Mouse (Mus musculus) retina, adult 2 months (tissue): ENCODE measurements around the gene Zdhhc24.
"Not testable (repeated sequence)": the region's sequence is repeated elsewhere in the genome, so short reads cannot be mapped to it uniquely, and the experiment has no call there.

Experiments
- DNase-seq: peaks from one replicate; pipeline ENCODE4 v3.0.0-alpha.2; 2012; ENCODE audit warnings: low read depth, low spot score

Zdhhc24 gene

DNA sequence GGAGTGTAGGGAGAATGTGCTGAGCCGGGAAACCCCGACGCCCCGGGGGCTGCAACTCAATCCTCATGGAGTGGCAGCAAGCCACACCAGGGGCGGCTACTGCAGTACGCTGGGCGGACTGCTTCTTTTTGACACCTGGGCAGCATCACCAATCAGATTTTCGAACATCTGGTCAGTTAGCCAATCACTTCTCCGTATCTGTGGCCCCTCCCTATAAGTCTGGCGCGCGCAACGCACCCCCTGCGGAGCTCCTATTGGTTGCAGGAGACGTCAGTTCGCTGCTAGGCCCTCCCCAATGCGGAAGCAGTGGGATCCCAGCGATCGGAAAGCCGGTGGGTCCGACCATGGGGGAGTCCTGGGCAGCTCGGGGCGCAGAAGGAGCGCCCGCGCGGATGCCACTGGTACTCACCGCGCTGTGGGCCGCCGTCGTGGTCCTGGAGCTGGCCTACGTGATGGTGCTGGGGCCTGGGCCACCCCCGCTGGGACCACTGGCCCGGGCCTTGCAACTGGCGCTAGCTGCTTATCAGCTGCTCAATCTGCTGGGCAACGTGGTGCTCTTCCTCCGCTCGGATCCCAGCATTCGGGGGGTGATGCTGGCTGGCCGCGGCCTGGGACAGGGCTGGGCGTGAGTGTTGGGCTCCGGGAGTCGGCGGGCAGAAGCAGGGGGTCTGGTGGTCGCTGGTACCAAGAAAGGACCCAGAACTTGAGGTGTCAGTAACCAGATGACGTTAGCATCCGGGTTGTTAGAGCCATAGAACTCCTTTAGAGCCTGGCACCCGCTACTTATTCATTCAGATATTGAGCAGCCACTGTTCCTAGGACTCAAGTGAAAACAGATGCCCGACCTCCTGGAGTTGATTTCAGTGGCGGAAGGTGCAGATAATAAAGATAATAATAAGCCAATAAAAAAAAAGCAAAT lies at the start of gene Zdhhc24:
Gene Zdhhc24 (plus strand): TSS at position 264 of the 919 bp plus-strand sequence.
- DNase-seq: peak; percentile 86

DNA sequence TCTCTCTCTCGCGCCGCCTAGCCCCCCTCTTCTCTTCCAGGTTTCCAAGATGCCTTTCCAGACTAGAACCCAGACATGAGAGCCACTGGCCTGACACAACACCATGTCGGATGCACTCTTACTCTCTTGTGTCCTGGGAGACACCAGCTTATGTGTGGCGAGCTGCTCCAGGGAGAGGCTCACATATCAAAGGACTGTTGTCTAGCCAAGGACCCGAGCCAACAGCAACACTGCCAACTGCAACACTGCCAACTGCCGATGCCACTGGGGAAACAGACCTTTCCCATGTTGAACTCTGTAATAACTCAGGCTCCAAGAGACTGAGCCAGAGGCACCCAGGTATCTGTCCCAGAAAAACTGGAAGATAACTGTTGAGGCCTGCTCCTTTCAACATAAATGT lies 49.3 kb upstream of the Zdhhc24 start:
- no peak for DNase-seq

DNA sequence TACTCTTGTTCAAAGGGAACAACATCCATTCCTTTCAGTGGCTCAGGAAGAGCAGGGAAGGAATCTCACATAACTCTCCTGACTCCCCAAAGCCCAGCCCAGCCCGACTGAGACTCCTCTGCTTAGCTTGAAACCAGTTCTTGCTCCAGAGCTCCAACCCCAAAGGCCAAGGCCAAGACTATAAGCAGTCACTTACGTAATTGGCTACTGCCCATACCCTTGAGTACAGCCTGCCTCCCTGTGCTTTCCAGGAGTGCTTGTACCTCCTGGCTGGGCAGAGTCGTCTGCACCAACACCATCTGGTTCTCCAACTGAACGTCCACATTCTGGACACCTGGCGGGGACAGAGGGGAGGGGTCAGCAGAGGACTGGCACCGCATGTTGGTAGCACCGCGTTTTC lies 44.5 kb upstream of the Zdhhc24 start:
- DNase-seq: no peak

DNA sequence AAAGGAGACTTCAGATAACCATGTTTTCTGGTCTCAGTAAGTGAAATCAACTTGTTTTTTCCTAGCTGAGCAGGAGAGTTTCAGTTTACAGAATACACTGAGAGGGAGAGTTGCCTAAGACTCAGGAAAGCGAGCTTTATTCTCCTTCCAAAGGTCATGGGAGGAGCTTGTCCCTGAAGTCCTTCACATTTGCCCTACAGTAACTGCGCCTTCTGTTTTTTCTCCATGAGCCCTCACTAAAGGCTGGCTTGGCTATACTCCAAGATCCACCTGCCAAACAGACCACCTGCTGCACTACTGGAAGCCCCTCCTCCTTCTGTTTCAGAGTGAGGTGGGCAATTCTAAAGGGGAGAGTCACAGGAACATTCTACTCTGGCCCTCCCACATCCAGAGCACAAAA lies 42.4 kb upstream of the Zdhhc24 start:
- DNase-seq: no peak

DNA sequence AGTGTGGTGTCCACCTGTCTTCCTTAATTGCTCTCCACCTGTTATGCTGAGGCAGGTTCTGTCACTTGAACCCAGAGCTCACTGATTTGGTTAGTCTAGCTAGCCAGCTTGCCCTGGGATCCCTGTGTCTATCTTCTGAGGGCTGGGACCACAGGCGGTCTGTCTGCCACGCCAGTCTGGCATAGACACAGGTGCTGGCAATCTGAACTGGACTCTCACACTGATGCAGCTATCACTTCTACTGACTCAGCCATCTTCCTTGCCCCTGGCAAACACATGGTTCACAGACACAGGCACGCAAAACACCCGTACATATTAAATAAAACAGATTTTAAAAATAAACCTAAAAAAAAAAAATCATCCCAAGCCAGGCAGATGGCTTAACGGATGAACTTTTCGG lies 41.4 kb upstream of the Zdhhc24 start:
- DNase-seq: no peak

DNA sequence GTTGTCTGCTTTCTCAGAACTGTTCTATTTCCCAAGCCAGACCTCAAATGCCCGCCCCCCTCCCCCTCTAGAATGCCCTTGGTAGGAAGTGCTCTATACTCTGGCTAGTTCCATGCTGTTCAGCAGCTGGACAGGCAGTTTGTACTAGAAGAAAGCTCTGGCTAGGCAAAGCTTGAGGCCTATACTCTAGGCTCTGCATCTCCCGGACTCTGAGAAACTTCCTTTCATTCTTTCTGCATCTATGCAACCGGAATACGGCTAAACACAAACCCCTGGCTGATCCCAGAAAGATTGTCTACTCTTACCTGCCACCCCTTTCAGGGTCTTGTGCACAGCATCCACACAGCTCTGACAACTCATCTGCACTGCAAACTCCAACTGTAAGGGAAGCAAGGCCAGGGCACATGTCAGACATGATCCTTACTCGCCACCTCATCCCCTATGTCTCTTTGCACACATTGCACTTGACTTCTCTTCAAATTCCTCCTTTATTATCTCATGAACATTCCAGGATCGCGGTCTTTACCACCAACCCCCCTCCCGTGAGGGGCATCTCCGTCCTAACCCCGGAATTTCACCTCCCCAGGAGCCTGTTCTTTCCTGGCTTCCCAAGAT lies 39.8 kb upstream of the Zdhhc24 start:
- DNase-seq: no peak

DNA sequence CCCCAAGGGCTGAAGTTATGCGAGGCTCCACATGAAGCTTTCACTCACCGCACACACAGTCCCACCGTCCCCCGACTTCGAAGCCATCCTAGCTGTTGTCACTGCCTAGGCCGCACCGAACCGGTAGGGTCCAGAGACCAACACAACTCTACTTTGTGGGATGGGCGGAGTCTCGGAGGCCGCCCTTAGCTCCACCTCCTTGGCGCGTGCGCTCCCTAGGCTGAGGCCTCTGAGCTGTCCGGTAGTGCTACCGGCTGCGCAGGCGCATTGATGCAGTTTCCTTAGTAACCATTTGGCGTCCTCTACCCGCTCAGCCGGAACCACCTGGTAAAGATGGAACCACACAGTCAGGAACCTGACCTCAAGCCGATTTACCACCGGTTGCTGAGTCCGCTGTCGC lies 39.3 kb upstream of the Zdhhc24 start, which contains the start of the genes Ccs and Ccdc87:
Gene Ccs (minus strand): TSS at position 184 of the 400 bp plus-strand sequence.
Gene Ccdc87 (plus strand): TSS at position 218 of the 400 bp plus-strand sequence.
- peak; percentile 87 for DNase-seq

DNA sequence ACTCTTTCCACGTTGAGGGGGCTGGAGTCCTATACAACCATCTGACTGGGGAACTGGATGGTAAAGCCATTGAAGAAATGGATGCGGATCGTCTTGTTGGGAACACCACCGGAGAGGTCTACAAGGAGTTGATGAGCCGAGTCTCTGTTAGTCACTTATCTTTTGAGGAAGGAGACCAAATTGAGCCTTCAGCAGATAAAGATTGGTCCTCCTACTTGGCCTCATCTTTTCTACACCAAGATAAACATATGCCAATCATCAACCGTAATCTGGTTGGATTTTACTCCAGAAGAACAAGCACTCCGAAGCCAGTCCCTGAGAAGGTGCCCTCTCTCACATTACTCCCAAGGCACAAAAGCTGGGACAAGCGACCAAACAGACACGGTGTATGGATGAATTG lies 37.6 kb upstream of the Zdhhc24 start:
- no peak for DNase-seq

DNA sequence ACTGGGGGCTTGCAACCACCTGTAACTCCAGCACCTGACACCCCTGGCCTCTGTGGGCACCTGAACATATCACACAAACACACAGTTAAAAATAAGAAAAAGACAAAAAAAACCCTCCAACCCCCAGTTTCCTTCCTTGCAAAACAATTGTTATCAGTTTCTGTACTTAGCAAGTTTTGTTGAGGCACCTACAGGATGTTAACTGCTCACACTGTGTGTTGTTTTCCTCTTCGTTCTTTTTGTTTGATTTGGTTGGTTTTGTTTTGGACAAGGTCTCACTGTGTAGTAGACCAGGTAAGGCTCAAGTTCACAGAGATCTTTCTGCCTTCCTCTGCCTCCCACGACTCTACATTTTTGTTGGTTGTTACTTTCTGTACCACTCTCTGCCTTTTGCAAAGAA lies 35.9 kb upstream of the Zdhhc24 start:
- no peak for DNase-seq

DNA sequence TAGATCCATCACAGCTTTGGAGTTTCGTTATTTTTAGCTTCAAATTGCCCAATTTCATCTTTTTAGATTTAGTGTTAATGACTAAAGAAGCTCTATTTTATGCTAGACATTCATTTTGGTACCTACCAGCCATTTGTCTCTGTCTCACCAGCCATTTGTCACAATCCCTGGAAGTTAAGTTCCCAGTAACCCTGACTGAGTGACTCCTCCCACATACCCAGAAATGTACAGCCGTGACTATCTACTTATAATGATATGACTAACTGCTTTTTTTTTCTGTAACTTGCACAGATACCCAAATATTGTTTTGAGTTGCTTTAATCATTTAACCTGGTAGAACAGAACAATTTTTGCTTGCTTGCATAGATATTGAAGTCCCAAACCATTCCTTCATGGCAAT lies 32.6 kb upstream of the Zdhhc24 start:
- no peak for DNase-seq

DNA sequence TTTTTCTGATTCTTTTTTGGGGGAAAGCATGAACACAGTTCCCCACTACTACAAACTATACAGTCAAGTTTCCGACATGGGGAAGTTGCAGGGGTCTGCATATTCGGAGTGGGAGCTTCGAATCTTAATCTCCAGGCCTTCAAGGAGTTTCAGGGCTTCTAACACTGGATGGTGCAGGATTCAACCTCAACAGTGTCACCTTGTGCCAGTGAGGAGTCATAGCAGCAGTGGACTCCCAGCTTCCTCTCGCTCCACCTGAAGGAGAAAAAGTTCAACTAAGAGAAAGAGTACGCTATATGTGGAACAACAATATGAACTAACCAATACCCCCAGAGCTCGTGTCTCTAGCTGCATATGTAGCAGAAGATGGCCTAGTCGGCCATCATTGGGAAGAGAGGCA lies 31.0 kb upstream of the Zdhhc24 start:
- DNase-seq: no peak

DNA sequence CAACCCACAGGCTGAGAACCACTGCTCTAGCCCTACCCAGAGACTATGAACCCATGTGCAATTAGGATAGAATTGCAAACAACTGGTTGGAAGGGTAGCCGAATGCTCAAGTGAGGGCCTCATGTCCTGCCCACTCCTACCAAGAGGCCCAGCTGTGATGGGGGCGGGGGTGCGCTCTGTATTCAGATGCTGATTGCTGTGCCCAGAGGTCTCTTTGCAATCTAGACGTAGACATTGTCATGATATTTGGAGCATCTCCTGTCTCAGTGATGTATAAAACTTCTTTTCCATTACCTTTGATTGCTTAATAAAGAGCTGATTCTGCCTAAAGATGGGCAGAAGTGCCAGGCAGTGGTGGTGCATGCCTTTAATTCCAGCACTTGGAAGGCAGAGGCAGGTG lies 28.7 kb upstream of the Zdhhc24 start:
- DNase-seq: no peak

DNA sequence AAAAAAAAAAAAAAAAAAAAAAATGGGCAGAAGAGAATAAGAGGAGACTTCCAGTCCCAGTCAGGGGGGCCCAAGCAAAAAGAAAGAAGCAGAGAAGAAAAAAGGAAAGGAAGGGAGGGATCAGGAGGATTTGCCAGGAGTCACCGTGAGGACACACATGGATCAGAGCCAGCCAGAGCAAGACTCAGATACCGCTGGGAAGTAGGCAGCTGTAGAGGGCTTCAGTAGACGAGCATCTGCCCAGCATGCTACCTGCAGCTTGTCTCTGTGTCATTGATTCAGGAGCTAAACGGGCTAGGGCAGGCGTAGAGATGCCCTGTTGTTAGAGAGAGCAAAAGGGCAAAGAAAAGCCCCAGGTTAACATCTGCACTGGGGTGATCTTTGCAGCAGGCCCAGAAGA lies 28.2 kb upstream of the Zdhhc24 start:
- DNase-seq: no peak

DNA sequence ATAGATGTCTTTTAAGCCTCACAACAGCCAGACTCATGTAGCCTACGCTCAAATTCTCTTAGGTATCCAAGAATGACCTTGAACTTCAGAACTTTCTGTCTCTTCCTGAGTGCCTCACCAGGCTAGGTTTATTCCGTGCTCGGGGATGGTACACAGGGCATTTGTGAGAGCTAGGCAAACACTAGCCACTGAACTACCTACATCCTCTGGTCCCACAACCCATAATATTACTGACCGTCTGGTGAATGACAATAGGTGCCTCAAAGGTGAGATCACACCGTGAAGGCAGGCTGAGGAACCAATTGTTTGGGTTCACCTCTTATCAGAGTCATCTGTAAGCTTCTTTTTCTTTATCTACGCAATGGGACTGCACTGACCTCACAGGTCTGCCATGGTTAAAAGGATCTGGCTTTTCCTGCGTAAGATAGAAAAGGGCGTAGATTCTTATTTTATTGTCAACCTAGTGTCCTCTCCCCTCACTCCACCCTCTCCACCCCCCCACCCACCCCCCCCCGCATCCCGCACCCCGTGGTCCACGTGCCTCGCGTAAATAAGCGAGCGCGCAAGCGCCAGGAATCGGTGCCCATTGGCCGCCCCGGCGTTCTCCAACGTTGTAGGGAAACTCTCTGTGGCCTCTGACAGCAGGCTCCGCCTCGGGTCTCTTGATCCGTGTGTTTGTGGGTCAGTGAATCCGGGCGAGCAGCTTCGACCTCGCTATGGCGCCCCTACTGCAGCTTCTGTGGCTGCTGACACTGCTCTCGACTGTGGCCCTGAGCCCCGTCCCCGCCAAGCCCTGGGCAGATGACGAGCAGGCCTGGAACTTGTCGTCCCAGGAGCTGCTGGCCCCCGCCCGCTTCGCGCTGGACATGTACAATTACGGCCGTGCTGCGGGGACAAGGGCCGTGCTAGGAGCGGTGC lies 23.7 kb upstream of the Zdhhc24 start, which contains the start of gene Ctsf:
Gene Ctsf (plus strand): TSS at position 579 of the 918 bp plus-strand sequence.
- DNase-seq: peak; percentile 85

DNA sequence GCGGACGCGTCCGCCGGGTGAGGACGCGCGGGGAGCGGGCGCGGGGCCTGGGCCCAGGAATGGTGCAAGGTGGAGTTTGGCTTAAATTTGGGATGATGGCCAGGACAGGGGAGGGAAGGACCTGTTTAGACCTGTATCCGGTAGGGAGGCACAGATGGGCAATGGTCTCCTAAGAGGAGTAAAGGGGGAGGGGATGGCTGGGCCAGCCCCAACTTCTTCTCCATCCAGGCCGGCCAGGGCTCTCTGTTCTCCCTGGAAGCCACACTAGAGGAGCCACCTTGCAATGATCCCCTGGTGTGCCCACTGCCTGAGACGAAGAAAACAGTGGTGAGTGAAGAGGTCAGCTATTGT lies 23.0 kb upstream of the Zdhhc24 start:
- DNase-seq: no peak

DNA sequence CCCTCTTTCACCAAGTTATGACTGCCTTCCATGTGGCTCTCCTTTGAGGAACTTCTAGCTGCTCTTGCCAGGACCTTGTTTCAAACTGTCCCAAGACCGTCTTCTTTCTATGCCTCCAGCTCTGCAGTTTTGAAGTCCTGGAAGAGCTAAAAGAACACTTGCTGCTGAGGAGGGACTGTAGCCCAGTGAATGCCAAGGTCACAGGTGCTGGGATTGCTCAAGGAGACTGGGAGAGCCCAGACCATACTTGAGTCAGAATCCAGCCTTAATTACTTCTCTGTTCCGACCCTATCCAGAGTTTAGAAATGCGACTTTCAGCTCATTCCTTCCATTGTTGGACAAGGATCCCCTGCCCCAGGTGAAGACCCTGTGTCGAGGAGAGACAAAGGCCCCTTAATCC lies 22.5 kb upstream of the Zdhhc24 start:
- DNase-seq: no peak

DNA sequence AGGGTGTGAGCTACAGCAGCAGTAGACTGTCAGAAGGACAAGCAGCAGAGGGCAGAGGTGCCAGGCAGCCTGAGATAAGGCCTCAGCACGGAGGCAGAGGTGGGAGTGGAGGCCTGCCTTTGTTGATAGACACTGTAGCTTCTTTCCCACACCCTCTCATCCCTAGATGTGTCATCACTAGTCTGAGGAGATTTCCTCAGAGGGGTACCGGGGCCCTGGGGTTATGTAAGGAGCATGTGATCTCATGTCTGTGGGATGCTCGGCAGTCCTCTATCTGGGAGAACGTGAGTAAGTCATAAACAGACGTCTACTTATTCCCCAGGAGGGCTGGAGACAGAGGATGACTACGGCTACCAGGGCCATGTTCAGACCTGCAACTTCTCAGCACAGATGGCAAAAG lies 19.4 kb upstream of the Zdhhc24 start:
- DNase-seq: no peak

DNA sequence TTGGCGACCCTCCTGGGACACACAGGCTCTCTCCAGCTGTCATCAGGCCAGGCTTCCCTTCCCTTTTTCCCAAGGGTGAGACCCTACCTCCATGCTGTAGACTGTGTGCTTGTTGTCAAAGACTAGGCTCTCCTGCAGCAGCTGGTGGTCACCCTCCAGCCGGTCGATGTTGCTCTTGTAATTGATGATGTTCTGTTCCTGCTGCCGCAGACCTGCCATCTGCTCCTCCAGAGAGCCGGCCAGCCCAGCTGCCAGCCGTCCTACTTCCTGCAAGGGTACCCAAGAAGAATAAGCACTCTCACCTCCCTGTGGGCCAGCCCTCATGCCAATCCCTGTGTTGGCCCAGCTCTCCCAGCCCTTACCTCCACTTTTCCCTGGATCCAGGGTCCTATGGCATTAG lies 15.4 kb upstream of the Zdhhc24 start:
- DNase-seq: no peak

DNA sequence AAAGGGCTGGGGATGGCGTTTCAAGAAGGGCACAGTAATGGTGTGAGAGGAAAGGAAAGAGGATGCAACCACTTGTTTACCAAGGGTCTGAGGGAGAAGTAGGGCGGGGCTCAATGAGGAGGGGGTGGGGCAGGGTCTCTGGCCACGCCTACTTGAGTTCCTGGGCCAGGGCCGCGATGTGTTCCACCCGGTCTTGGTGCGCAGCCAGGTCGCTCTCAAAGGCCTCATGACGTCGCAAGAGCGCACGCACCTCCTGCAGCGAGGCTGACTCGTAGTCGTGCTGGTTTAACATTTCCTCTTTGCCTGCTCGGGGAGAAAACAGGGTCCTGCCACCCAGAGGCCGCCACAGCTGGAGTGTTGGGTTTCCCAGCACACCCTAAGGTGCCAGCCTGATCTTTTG lies 13.3 kb upstream of the Zdhhc24 start:
- no peak for DNase-seq

DNA sequence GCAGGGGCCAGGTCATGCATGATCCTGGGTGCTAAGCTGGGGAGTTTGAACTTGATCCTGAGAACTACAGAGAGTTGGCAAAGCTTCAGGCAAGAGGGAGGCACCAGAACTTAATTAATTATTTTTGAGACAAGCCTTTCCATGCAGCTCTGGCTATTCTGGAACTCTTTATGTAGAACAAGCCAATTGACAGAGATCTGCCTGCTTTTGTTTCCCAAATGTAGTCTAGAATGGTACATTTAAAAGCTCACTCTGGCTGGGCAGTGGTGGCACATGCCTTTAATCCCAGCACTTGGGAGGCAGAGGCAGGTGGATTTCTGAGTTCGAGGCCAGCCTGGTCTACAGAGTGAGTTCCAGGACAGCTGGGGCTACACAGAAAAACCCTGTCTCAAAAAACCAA lies 3.9 kb upstream of the Zdhhc24 start:
- DNase-seq: not testable (repeated sequence)

DNA sequence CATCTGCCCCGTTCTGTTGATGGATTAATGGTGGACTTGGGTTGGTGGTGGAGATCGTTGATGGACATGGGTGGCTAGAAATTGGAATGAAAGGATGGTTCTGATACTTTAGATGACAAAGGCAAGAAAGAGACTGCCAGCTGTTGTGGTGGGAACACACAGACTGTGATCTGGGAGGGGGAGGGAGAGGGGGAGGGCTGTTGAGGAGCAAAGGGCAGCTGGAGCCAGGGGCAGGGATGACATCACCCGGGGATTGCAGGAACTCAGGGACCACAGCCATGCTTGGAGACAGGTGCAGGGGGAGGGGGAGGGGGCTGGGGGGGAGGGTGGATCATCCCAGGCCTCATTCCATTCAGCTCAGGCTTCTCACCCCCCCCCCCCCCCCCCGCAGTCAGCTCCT lies 2.2 kb upstream of the Zdhhc24 start:
- no peak for DNase-seq

DNA sequence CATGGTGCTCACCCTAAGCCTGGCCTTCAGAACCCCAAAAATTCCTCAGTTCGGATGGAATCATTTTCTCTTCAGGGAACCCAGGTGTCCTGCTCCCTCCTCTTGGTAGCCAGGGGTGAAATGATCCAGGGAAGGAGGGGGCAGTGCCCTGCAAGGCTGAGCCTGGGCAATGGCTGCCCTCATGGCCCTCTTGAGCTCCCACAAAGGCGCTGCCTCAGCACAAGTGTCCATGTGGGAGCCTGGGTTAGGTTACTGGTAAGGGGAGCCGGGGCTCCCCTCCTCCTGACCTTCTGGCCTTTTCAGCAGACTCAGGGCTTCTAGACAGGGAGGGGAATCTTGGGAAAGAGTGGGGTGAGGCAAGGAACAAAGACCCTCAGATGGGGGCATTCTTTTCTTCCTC lies 1.7 kb upstream of the Zdhhc24 start:
- no peak for DNase-seq
